Mouse (Mus musculus) heart, postnatal 4 days (tissue): ENCODE measurements around the gene Neurod2. TPM values are rescaled to one million over a fixed set of nuclear protein-coding genes. Genes with fewer than 3 reads are reported as not detected.
A peak's percentile ranks its signal among the peaks of the same experiment; 100 is the strongest.

Source experiments
- DNase-seq: peaks from one replicate; pipeline ENCODE4 v3.0.0; 2021
- total RNA-seq, 2 experiments: library from RNA; stranded (reverse); gene quantifications; 2 replicates each; pipeline ENCODE4 v1.2.3; 2021

Neurod2 gene
- total RNA-seq, 2 experiments from 2014 or later: not detected

GRCm38 (mm10) chr11:98331401-98331800 lies 2.0 kb upstream of the Neurod2 start:
- no peak for DNase-seq

- DNase-seq: no peak
Observed at GRCm38 (mm10) chr11:98330745-98331204, 1.3 kb upstream of the Neurod2 start.

- DNase-seq: no peak
Observed at GRCm38 (mm10) chr11:98329960-98330744, 704 bp upstream of the Neurod2 start.

GRCm38 (mm10) chr11:98328371-98329069 lies 928 bp downstream of the Neurod2 start:
- DNase-seq: no peak

- no peak for DNase-seq
Observed at GRCm38 (mm10) chr11:98328031-98328370, 1.4 kb downstream of the Neurod2 start.

- no peak for DNase-seq
Observed at GRCm38 (mm10) chr11:98327136-98328030, 2.1 kb downstream of the Neurod2 start.

- DNase-seq: no peak
Observed at GRCm38 (mm10) chr11:98326741-98327135, 2.7 kb downstream of the Neurod2 start.

GRCm38 (mm10) chr11:98325821-98326218 lies 3.6 kb downstream of the Neurod2 start:
- DNase-seq: no peak

GRCm38 (mm10) chr11:98325191-98325820 lies 4.1 kb downstream of the Neurod2 start:
- no peak for DNase-seq

GRCm38 (mm10) chr11:98323933-98324332 lies 5.5 kb downstream of the Neurod2 start:
- DNase-seq: peak; percentile 71

- DNase-seq: no peak
Observed at GRCm38 (mm10) chr11:98323136-98323866, 6.1 kb downstream of the Neurod2 start.

- DNase-seq: no peak
Observed at GRCm38 (mm10) chr11:98322159-98322558, 7.3 kb downstream of the Neurod2 start.

- no peak for DNase-seq
Observed at GRCm38 (mm10) chr11:98321677-98322003, 7.8 kb downstream of the Neurod2 start.

GRCm38 (mm10) chr11:98320806-98321676 lies 8.4 kb downstream of the Neurod2 start:
- no peak for DNase-seq

GRCm38 (mm10) chr11:98320381-98320780 lies 9.1 kb downstream of the Neurod2 start:
- DNase-seq: no peak

GRCm38 (mm10) chr11:98319944-98320343 lies 9.5 kb downstream of the Neurod2 start:
- DNase-seq: no peak

- no peak for DNase-seq
Observed at GRCm38 (mm10) chr11:98319544-98319943, 9.9 kb downstream of the Neurod2 start.

- no peak for DNase-seq
Observed at GRCm38 (mm10) chr11:98319120-98319519, 10.3 kb downstream of the Neurod2 start.

- no peak for DNase-seq
Observed at GRCm38 (mm10) chr11:98318421-98319116, 10.9 kb downstream of the Neurod2 start.

- DNase-seq: no peak
Observed at GRCm38 (mm10) chr11:98317479-98317878, 12.0 kb downstream of the Neurod2 start.
